Mouse (Mus musculus) MN1 (cell line): ENCODE measurements around the gene Schip1.

Experiments used
- DNase-seq: peaks from one replicate; pipeline ENCODE4 v3.0.0-alpha.2; 2016; ENCODE audit warnings: low spot score

Gene Schip1

GRCm38 (mm10) chr3:68388023-68388422 is 323.4 kb downstream of the Schip1 start:
- no peak for DNase-seq

DNA sequence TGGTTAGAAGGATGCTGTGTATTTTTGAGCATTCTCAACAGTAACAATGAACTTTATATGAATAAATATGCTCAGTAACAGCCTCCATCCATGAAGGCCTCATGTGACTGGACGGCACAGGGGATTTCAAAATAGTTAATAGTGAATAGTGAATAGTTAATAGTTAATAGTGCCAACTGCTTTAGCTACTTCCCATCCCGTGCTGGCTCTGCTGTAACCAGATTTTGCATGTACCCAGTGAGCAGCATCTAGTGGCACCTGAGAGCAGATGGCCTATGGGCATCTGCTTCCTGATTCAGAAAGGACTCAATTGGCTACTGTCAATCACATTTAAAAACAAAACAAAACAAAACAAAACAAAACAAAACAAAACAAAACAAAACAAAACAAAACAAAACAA is 329.0 kb downstream of the Schip1 start:
- DNase-seq: no peak

- no peak for DNase-seq
These were observed 334.1 kb downstream of the Schip1 start for GRCm38 (mm10) chr3:68398691-68399090.

GRCm38 (mm10) chr3:68400121-68400520 is 335.5 kb downstream of the Schip1 start:
- DNase-seq: no peak

GRCm38 (mm10) chr3:68403343-68403742 is 338.7 kb downstream of the Schip1 start:
- DNase-seq: no peak

DNA sequence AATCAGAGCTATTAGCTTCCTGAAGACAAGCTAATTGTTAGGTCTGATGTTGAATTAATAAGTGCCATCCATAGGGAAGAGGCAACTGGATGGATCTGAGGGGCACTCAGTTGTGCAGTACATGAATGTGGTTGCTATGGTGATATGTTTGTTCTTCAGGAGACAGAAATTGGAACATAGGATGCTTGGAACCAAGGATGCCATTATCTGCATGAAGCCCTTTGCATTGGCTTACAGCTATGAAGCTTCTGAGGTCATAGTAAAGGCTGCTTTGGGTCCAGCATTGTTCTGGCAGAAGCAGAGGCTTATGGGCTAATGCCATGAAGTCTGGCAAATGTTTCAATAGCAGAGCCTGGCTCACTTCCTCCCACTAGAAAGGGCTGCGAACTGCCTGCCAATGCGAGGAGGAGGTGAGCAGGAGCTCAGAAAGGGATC is 339.2 kb downstream of the Schip1 start:
- DNase-seq: no peak

GRCm38 (mm10) chr3:68405724-68406123 is 341.1 kb downstream of the Schip1 start:
- no peak for DNase-seq

GRCm38 (mm10) chr3:68412262-68412661 is 347.7 kb downstream of the Schip1 start:
- no peak for DNase-seq

DNA sequence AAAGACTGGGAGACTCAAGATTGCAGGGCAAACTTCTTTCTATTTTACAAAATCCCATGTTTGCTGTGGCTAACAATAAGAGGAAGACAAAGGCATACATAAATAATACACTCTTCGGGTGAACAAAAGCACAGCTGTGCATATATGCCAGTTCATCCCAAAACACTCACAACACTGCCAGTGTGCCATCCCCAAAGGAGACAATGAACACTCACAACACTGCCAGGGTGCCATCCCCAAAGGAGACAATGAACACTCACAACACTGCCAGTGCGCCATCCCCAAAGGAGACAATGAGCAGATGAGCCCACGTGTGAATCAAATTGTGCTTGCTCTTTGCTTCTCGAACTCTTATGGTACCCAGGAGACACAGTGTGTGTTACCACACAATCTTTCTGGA is 355.2 kb downstream of the Schip1 start:
- DNase-seq: no peak

- no peak for DNase-seq
These were observed 356.3 kb downstream of the Schip1 start for GRCm38 (mm10) chr3:68420927-68421326.

DNA sequence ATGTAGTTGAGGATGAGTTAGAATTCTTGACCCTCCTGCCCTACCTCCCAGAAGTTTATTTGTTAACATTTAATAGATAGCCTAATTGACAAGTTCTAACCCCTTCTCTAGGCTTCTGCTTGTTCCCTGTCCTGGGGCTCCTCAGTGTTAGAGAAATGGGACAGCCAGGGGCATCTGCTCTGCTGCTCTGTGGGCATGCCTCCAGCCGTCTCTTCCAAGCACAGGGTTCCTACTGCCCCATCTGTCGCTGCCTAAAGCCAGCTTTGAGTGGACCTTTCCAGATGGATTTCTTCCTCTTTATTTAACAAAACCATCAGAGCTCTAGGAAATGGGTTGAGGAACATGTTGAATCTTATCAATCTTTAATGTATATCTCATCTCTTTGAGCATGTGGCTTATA is 357.2 kb downstream of the Schip1 start:
- no peak for DNase-seq

GRCm38 (mm10) chr3:68428081-68428480 is 363.5 kb downstream of the Schip1 start:
- DNase-seq: no peak

GRCm38 (mm10) chr3:68434435-68434834 is 369.8 kb downstream of the Schip1 start:
- DNase-seq: no peak

- DNase-seq: no peak
These were observed 370.3 kb downstream of the Schip1 start for GRCm38 (mm10) chr3:68434897-68435296.

GRCm38 (mm10) chr3:68448480-68448879 is 383.9 kb downstream of the Schip1 start:
- DNase-seq: no peak

GRCm38 (mm10) chr3:68451634-68452033 is 387.0 kb downstream of the Schip1 start:
- no peak for DNase-seq

GRCm38 (mm10) chr3:68453266-68453665 is 388.7 kb downstream of the Schip1 start:
- DNase-seq: no peak

GRCm38 (mm10) chr3:68453719-68454455 is 389.3 kb downstream of the Schip1 start:
- no peak for DNase-seq

DNA sequence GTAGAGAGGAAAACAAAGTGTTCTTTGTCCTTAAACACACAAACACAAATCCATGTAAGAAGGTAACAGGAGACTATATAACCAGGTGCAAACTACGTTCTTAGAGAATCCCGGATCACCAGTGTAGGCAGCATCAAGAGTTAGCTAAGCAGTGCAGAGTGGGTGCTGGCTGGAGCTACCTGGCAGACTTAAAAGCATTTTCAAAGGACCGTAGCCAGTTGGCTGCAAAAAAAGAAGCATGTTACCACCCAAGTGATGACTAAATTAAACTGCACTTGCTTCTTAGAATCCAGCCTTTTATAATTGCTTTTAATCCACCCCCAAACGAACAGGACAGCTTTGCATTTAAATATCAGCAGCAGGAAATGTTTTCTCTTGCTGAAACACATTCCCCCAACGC is 402.0 kb downstream of the Schip1 start:
- DNase-seq: no peak

DNA sequence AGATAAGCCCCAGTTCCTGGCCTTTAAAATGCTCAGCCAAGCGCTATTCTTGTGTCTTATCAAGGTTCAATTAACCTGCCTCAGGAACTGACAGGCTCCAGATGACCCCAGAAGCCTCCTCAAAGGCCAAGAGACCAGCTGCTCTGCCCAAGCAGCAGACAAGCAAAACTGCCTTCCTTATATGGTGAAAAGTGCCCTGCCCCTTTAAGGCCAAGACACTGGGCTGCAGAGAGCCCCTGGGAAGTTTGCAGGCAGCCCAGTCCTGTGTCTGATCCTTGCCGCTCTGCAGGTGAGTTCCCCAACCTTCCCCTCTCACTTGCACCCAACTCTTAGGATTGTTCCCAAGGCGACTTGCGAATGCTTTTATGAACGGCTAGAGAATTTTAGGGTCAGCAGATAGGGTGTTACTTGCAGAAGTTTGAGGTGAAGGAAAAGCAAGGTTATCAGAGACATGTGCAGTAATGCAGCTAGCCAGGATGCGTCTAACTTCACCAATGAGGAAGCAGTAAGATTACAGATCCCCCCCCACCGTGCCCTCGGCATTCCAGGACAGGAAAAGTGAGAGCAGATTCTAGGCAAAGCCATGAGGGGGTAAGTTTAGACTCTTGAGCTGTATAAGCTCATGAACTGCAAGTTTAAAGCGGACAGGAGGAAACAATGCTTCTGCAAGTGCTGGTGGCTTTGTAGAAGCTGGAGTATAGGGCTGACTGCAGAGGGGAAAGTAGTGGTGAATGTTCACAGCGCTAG is 403.5 kb downstream of the Schip1 start:
- DNase-seq: no peak

GRCm38 (mm10) chr3:68469643-68470042 is 405.0 kb downstream of the Schip1 start:
- no peak for DNase-seq

DNA sequence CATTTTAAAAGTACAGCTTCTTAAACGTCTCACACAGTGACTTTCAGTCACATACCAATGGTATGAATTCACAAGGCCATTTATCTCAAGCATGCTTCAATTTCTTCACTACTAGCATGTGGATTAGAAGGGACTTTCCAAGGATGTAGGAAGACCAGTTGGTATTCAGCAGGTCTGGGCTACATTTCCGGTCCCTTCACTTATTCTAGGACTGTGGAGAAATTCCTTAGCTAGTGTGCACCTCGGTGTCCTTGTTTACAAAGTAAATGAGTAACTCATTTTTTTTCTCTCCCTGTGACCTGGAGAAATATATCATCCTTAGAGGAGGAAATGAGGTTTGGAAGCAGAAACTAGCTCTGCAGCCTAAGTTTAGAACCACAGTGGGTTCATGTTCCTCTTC is 405.5 kb downstream of the Schip1 start:
- DNase-seq: no peak

DNA sequence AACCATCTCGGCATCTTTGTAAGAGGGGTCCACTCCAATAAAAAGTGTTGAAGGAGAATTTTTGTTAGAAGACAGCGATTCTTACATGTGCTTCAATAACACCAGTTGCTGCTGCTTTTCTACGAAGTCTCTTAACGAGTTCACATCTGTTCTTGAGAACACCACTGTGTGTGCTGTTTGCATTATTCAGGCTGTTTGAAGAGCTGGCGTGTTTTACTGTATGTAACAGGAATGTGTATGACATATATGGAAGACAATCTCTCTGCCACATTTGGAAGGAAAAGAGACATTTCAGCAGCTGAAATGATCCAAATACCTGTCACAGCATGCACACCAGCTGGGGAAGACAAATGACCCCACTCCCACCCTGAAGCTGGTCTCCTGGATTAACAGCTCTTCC is 406.0 kb downstream of the Schip1 start:
- no peak for DNase-seq

DNA sequence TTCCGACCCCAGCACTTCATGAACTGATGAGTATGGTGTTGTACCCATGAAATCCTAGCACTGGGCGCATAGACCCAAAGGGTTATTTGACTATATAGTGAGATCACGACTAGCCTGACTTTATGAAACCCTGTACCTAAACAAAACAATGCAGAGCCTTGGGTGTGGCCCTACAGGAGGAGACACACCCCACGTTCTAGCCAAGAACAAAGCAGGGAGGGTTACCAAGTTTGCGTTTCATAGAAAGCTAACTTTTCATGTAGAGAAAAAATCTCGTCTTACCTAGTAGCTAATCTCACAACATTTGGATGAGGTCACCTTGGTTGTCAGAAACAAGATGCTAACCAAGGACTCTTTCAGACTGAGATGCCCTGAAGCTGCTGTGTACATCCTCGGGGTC is 411.7 kb downstream of the Schip1 start:
- no peak for DNase-seq
